Mouse (Mus musculus) myocyte (in vitro differentiated cells): ENCODE results near the gene BC048671.

Experiments used
- CEBPB ChIP-seq: IDR thresholded peaks from 2 replicates; pipeline ENCODE4 v1.6.1; 2011; ENCODE audit warnings: mild to moderate bottlenecking, moderate library complexity; ENCODE audit not compliant: poor library complexity, insufficient read depth, severe bottlenecking
- E2F4 ChIP-seq: IDR thresholded peaks from one replicate; pipeline ENCODE4 v1.6.1; 2011; ENCODE audit warnings: mild to moderate bottlenecking, control low read depth, moderate library complexity; ENCODE audit not compliant: insufficient read depth
- POLR2A ChIP-seq: IDR thresholded peaks from one replicate; pipeline ENCODE4 v1.6.1; 2011; ENCODE audit warnings: low read depth, mild to moderate bottlenecking, control low read depth, moderate library complexity; ENCODE audit not compliant: insufficient read length
- TCF12 ChIP-seq: IDR thresholded peaks from one replicate; pipeline ENCODE4 v1.6.1; 2011; ENCODE audit warnings: mild to moderate bottlenecking, control low read depth; ENCODE audit not compliant: poor library complexity, insufficient read depth, severe bottlenecking

DNA sequence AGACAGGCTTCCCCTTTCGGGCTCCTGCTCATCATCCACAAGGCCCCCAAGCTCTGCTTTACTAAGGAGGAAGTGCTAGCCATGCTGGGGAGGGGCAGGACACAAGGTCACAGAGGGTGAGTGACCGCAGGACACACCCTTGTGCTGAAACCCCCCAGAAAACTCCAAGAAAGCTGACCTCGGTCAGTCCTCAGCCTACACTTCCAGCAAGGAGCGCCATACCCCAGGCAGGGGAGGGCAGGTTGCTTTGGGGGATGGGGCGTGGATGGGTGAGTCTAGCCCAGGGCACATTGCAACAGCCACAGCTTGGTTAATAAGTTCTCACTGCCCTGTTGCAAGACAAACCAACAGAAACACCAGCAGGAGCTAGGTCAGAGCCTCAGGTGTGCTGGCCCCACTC, 19.4 kb downstream of the BC048671 start:
- TF ChIP-seq E2F4: no peak
- no peak for TF ChIP-seq POLR2A
- no peak for TF ChIP-seq TCF12
- no peak for TF ChIP-seq CEBPB
